Mouse (Mus musculus) left cerebral cortex, adult 8-10 months (tissue): ENCODE data around the gene Il18rap. TPM values are rescaled to one million over a fixed set of nuclear protein-coding genes. Genes with fewer than 3 reads are reported as not detected.
"Not testable (repeated sequence)": the region's sequence is repeated elsewhere in the genome, so short reads cannot be mapped to it uniquely, and the experiment has no call there.

Experiments
- DNase-seq, 2 experiments: peaks; one replicate each; pipeline ENCODE4 v3.0.0; 2022; ENCODE audit warnings: low spot score in 2 of 2
- total RNA-seq, 4 experiments: library from RNA; stranded (reverse); gene quantifications; 2 replicates each; pipeline ENCODE4 v1.2.4; 2022

Gene Il18rap
- total RNA-seq, 4 experiments from 2014 or later = 0.09 to 0.14 TPM; not detected in 2

GRCm38 (mm10) chr1:40544650-40545049, 29.5 kb downstream of the Il18rap start:
- DNase-seq = peak in 1 of 2 experiments; percentile 13

DNA sequence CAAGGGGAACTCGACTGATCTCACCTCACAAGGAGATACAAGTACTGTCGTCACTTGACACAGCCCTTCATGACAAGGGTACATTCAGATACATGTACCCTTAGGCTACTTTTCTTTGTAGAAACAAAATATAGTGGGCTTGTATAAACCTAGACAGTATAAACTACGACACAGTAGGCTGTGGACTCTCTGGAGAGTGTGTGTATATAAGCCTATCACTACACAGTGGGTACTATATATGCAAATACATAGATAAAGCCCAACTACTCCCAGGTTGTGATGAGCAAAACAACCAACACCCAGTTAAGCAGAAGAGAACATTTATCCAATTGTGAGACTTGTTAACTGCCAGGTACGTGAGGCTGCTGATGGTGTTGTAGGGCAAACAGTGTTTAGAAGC, 31.5 kb downstream of the Il18rap start:
- no peak for DNase-seq

DNA sequence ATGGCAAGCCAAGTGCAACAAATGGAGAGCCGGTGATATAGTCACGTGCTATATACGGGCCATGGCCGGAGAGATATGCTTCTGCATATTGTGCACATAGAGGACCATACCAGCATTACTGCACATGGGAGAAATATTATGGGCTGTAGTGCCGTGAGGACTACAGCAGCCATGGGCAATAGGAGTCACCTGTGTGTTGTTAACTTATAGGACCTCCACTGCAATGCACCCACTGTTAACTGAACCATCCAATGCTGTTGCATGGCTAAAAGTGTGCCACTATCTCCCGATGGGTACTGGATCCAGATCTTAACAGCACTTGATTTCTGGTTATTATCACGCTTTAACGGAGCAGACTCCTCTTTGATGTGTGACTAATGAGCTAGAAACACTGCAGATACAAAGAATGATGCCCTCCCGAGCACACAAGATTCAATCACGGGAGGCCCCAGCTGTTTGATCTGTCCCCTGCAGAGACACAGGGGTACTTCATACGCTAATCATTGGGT, 32.0 kb downstream of the Il18rap start:
- no peak for DNase-seq

DNA sequence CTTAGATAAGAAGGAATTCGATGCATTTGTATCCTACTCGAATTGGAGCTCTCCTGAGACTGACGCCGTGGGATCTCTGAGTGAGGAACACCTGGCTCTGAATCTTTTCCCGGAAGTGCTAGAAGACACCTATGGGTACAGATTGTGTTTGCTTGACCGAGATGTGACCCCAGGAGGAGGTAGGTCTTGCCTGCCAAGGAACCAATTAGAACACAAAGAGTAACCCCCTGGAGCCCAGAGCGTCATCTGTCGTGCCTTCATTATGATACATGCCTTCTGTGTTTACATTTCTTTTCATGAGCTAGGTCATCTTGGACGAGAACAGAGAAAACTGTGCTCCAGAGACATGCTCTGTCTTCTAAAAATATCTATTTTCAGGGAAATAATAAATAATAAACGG, 32.6 kb downstream of the Il18rap start:
- DNase-seq = no peak

DNA sequence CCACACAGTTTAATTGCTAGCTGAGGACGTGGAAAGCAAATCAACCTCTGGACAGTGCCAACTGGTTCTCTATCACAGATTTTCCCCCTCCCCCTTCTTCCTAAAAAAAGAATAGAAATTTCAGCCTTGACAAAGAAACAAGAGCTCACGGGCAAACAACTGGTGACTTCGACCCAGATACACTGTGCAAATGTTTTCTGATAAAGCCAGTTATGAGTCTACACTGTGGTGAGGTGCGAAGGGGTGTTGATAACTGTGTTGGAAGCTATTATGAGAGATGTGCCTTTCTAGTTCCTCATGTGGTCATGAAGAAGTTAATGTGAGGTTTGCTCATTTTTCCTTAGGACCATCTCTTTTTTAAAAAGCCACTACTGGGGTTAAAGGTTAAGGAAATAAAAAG, 54.2 kb downstream of the Il18rap start:
- no peak for DNase-seq

- peak in 1 of 2 experiments; percentile 36 for DNase-seq
Measured at GRCm38 (mm10) chr1:40579784-40580183, 64.6 kb downstream of the Il18rap start, which contains the start of gene Slc9a4. Gene Slc9a4 (plus strand): TSS chr1:40580081.

- no peak for DNase-seq
Measured at GRCm38 (mm10) chr1:40580269-40580668, 65.1 kb downstream of the Il18rap start.

GRCm38 (mm10) chr1:40586776-40587175, 71.6 kb downstream of the Il18rap start:
- DNase-seq = no peak

- DNase-seq = no peak
Measured at GRCm38 (mm10) chr1:40590931-40591330, 75.8 kb downstream of the Il18rap start.

DNA sequence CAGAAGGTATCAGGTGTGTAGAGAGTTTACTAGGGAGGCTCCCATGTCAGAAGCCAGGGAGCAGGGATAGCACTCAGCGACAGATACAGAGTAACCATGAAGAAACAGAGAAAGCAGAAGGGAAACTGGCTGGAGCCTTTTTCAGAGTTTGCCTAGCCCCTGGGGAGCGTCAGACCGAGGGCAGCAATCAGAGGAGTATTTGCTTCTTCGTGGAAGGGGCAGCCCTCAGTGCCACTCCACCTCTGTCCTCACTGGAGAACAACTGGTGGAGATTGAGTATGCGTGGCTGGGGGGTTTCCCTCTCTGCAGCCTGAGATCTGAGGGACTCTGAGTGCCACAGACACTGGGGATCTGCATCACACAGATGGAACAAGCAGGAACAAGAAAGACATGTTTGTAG, 82.7 kb downstream of the Il18rap start:
- no peak for DNase-seq

DNA sequence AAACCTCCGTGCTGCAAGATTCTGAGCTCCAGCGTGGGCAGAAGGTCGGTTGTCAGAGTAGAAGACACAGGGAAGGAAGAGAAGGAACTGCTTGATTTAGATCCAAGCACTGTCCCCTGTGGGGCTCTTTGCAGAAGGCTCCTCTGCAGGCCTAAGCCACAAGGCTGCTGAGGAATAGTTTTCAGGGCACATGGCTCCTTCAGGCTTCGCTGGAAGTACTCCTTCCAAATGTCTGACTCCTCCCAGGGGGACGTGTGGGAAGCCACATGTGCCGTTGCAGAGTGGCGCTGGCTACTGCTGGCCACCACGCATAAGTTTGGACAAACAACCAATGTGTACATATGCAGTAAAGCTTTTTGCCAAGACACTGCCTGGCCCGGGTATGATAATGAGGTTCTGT, 84.5 kb downstream of the Il18rap start:
- not testable (repeated sequence) for DNase-seq

- DNase-seq = peak; percentile 9 to 35
Measured at GRCm38 (mm10) chr1:40600394-40601327, 85.5 kb downstream of the Il18rap start.

Other genes starting within 250 kb of the Il18rap start
- 1 to 10 TPM in 2 of 4 experiments, under 1 TPM in 2; 0.33 to 1.8 (median 1.2) TPM for gene Il1rl2, start 190.8 kb upstream of the Il18rap start, total RNA-seq
- under 1 TPM; 0.22 to 0.78 (median 0.38) TPM for gene Il1rl1, start 85.8 kb upstream of the Il18rap start, total RNA-seq
- not detected for gene Il18r1, start 49.8 kb upstream of the Il18rap start, total RNA-seq
- gene Slc9a4, start 64.7 kb downstream of the Il18rap start, total RNA-seq = 1 to 10 TPM in 2 of 4 experiments, under 1 TPM in 2; 0.37 to 2.9 (median 0.75) TPM
- 1 to 10 TPM; 3.6 to 4.7 (median 3.9) TPM for gene Slc9a2, start 165.2 kb downstream of the Il18rap start, total RNA-seq